Mouse (Mus musculus): Measurements from ENCODE around the gene Hebp1.

DNA sequence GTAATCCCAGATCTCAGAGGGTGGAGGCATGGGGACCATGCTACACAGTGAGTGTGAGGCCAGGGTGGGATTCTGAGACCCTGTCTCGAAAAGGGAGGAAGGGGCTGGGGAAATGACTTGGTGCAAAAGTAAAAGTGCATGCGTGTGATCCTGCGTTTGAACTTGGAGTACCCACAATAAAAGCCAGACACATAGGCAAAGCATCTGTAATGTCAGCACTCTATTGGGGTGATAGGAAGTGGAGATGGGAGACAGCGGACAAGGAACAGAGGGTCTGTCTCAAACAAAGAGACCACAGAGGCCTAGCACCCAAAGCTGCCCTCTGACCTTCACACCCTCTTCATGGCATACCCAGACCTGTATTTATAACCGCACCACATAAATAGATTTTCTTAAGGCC is 51.8 kb downstream of the Hebp1 start:
- TF ChIP-seq CTCF (IDR thresholded peaks at IDR 0.05; ENCODE audit: extremely low read depth, insufficient read depth, insufficient read length, insufficient replicate concordance) (no peak), POLR2A (IDR thresholded peaks at IDR 0.05; ENCODE audit: low read depth, low read length) (no peak)

All from spleen, adult 2 months (tissue).